Mouse (Mus musculus) kidney, adult 2 months (tissue): ENCODE data around the gene Rps21.

Experiments
- CTCF ChIP-seq: fragments of 200-500 bp; conservative IDR thresholded peaks from 2 replicates; pipeline ENCODE4 v1.5.1; 2011; ENCODE audit warnings: low read depth, mild to moderate bottlenecking, control low read depth, low read length, moderate library complexity, mixed read lengths; ENCODE audit not compliant: insufficient read depth, insufficient read length
- POLR2A ChIP-seq: fragments of 200-500 bp; IDR thresholded peaks from one replicate; pipeline ENCODE4 v1.6.1; 2011; ENCODE audit warnings: low read depth, low read length, control low read depth

- no peak for TF ChIP-seq CTCF
- TF ChIP-seq POLR2A: no peak
Observed at GRCm38 (mm10) chr2:180235788-180236187, 21.4 kb upstream of the Rps21 start.
